Mouse (Mus musculus) erythroblast, embryonic 14.5 days (primary cell): ENCODE measurements around the gene Ascc2.

Experiments used
- GATA1 ChIP-seq: IDR thresholded peaks from 2 replicates; pipeline ENCODE4 v1.6.1; 2012; ENCODE audit warnings: low read length, inconsistent platforms, mixed read lengths
- TAL1 ChIP-seq: IDR thresholded peaks from 3 replicates; pipeline ENCODE4 v1.6.1; 2012; ENCODE audit warnings: low read length, inconsistent platforms, mixed read lengths

DNA sequence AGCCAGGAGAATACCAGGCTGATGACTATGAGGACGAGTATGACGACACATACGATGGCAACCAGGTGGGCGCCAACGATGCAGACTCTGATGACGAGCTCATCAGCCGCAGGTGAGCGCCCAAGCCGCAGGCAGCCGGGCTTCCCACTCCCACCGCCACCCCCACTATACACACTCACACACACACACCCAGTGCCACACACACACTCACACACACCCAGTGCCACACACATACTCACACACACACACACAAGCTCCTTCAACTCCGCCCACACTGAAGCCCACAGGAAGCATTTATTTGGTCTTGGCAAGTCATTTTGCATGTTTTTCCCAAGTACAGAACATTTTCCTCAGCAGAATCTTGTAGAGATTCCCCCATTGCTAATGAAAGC lies 41.9 kb downstream of the Ascc2 start:
- TF ChIP-seq GATA1 = no peak
- no peak for TF ChIP-seq TAL1
